Mouse (Mus musculus): ENCODE measurements around the gene Esr1. TPM values are rescaled to one million over a fixed set of nuclear protein-coding genes. Genes with fewer than 3 reads are reported as not detected.

Esr1 gene
- polyA plus RNA-seq, 1 experiment from 2014 or later = 0.05 TPM

DNA sequence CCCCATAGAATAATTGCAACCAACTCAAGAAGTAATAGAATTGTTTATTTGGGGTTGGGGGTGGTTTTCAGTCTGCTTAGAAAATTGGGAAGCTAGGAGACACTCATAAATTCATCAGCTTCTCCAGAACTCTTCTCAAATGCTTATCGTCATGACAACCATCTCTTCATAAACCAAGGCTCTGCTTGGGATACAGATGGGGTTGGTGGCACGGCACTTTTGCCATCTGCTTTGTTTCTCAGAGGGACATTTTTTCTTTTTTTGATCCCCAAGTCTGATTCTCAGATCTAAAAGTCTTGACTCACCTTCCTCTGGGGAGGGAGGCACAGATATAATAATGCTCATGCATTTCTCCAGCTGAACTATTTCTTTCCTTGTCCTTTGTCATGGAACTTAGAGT is 313.0 kb downstream of the Esr1 start:
- no peaks in the 10 kb centered on the region for H3K36me3 ChIP-seq (ENCODE audit: control insufficient read depth, insufficient read depth, low read length)
- no peaks in the 10 kb centered on the region for H3K9me3 ChIP-seq (ENCODE audit: control insufficient read depth, low read length)
- WGBS = 89% methylated on average over 2 of the region's 2 CpGs
- H3K27ac ChIP-seq (ENCODE audit: low read depth, low read length) = no peak overlapping the region
- DNase-seq (ENCODE audit: low spot score) (no peak), ATAC-seq (replicated peaks; ENCODE audit: low FRiP score) (no peak)
- no peaks in the 10 kb centered on the region for H3K27me3 ChIP-seq (replicated peaks; ENCODE audit: control insufficient read depth, insufficient read depth, low read length)
- no peak overlapping the region for H3K4me3 ChIP-seq (ENCODE audit: low read depth, low read length)
- no peaks in the 10 kb centered on the region for H3K4me1 ChIP-seq (replicated peaks; ENCODE audit: control insufficient read depth, insufficient read depth, low read length)
- no peak overlapping the region for H3K9ac ChIP-seq (ENCODE audit: low read depth, low read length)
- no peak overlapping the region for H3K4me2 ChIP-seq

- no peak overlapping the region for H3K4me3 ChIP-seq (ENCODE audit: low read depth, low read length)
These were observed 331.8 kb downstream of the Esr1 start for GRCm38 (mm10) chr10:4943148-4943547.

GRCm38 (mm10) chr10:4944725-4945124 is 333.3 kb downstream of the Esr1 start:
- H3K27me3 ChIP-seq (replicated peaks; ENCODE audit: control insufficient read depth, insufficient read depth, low read length) = no peaks in the 10 kb centered on the region
- H3K27ac ChIP-seq (ENCODE audit: low read depth, low read length) = no peak overlapping the region
- no peaks in the 10 kb centered on the region for H3K4me1 ChIP-seq (replicated peaks; ENCODE audit: control insufficient read depth, insufficient read depth, low read length)
- no peaks in the 10 kb centered on the region for H3K9me3 ChIP-seq (ENCODE audit: control insufficient read depth, low read length)
- H3K4me2 ChIP-seq = no peak overlapping the region
- H3K9ac ChIP-seq (ENCODE audit: low read depth, low read length) = no peak overlapping the region
- no peak overlapping the region for H3K4me3 ChIP-seq (ENCODE audit: low read depth, low read length)
- ATAC-seq (replicated peaks; ENCODE audit: low FRiP score) = no peak
- 66% methylated on average over 2 of the region's 2 CpGs for WGBS
- DNase-seq (ENCODE audit: low spot score) = no peak
- H3K36me3 ChIP-seq (ENCODE audit: control insufficient read depth, insufficient read depth, low read length) = no peaks in the 10 kb centered on the region

More at GRCm38 (mm10) chr10:4943148-4943547, 331.8 kb downstream of the Esr1 start:
- DNase-seq (ENCODE audit: low spot score) (no peak), ATAC-seq (replicated peaks; ENCODE audit: low FRiP score) (no peak)
- H3K4me2 ChIP-seq = no peak overlapping the region
- no peak overlapping the region for H3K27ac ChIP-seq (ENCODE audit: low read depth, low read length)
- H3K4me1 ChIP-seq (replicated peaks; ENCODE audit: control insufficient read depth, insufficient read depth, low read length) = no peaks in the 10 kb centered on the region
- WGBS = 74% methylated on average over 5 of the region's 5 CpGs
- H3K36me3 ChIP-seq (ENCODE audit: control insufficient read depth, insufficient read depth, low read length) = no peaks in the 10 kb centered on the region
- H3K9me3 ChIP-seq (ENCODE audit: control insufficient read depth, low read length) = no peaks in the 10 kb centered on the region
- H3K9ac ChIP-seq (ENCODE audit: low read depth, low read length) = no peak overlapping the region
- no peaks in the 10 kb centered on the region for H3K27me3 ChIP-seq (replicated peaks; ENCODE audit: control insufficient read depth, insufficient read depth, low read length)

GRCm38 (mm10) chr10:4965768-4966167 is 354.4 kb downstream of the Esr1 start:
- ATAC-seq (replicated peaks; ENCODE audit: low FRiP score) (no peak), DNase-seq (ENCODE audit: low spot score) (no peak)
- Histone ChIP-seq H3K4me2 (no peak overlapping the region), H3K9ac (ENCODE audit: low read depth, low read length) (no peak overlapping the region), H3K36me3 (ENCODE audit: control insufficient read depth, insufficient read depth, low read length) (no peaks in the 10 kb centered on the region), H3K27me3 (replicated peaks; ENCODE audit: control insufficient read depth, insufficient read depth, low read length) (no peaks in the 10 kb centered on the region), H3K4me3 (ENCODE audit: low read depth, low read length) (no peak overlapping the region), H3K9me3 (ENCODE audit: control insufficient read depth, low read length) (no peaks in the 10 kb centered on the region), H3K27ac (ENCODE audit: low read depth, low read length) (no peak overlapping the region), H3K4me1 (replicated peaks; ENCODE audit: control insufficient read depth, insufficient read depth, low read length) (no peaks in the 10 kb centered on the region)
- 35% methylated on average over 1 of the region's 1 CpGs for WGBS

DNA sequence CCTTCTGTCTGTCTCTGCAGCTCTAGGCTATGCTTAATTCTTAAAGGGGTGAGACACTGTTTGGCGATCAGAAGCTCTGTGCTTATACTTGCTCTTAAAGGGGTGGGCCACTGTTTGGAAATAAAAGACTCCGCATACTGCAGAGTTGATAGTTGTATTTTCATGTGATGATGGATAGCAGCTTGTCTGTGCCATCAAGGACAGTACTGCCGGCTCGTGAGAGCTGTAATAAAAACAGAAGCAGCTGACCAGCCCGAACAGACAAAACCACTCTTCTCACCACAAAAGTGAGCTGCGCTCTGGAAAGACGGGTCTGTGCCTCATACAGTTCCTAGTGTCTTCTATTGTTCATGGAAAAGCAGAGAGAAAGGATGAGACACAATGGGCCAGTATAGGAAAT is 359.8 kb downstream of the Esr1 start:
- H3K9ac ChIP-seq (ENCODE audit: low read depth, low read length) = no peak overlapping the region
- no peak overlapping the region for H3K27ac ChIP-seq (ENCODE audit: low read depth, low read length)
- no peak overlapping the region for H3K4me3 ChIP-seq (ENCODE audit: low read depth, low read length)
- WGBS = 82% methylated on average over 7 of the region's 7 CpGs
- H3K9me3 ChIP-seq (ENCODE audit: control insufficient read depth, low read length) = no peaks in the 10 kb centered on the region
- H3K4me1 ChIP-seq (replicated peaks; ENCODE audit: control insufficient read depth, insufficient read depth, low read length) = no peaks in the 10 kb centered on the region
- H3K4me2 ChIP-seq = no peak overlapping the region
- H3K36me3 ChIP-seq (ENCODE audit: control insufficient read depth, insufficient read depth, low read length) = no peaks in the 10 kb centered on the region
- no peak for DNase-seq (ENCODE audit: low spot score)
- H3K27me3 ChIP-seq (replicated peaks; ENCODE audit: control insufficient read depth, insufficient read depth, low read length) = no peaks in the 10 kb centered on the region
- ATAC-seq (replicated peaks; ENCODE audit: low FRiP score) = no peak

DNA sequence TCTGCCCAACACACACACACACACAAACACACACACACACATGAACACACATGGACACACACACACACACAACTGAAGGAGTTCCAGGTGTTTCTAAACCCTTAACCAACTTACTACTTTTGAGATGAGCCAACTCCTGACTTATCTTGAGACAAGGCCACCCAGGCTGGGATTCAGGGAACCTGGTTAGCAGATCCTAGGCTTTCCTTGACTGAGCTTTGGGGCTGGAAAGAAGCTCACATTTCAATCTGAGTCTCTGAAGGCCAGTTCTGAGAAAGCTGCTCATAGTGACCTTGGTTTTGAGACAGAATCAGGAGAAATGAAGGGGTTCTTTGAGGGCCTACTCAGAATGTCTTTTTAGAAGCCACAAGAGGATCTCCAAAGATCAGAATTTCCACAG is 360.2 kb downstream of the Esr1 start:
- H3K36me3 ChIP-seq (ENCODE audit: control insufficient read depth, insufficient read depth, low read length) = no peaks in the 10 kb centered on the region
- no peak overlapping the region for H3K4me2 ChIP-seq
- ATAC-seq (replicated peaks; ENCODE audit: low FRiP score) = no peak
- H3K9ac ChIP-seq (ENCODE audit: low read depth, low read length) = no peak overlapping the region
- no peaks in the 10 kb centered on the region for H3K9me3 ChIP-seq (ENCODE audit: control insufficient read depth, low read length)
- no peaks in the 10 kb centered on the region for H3K4me1 ChIP-seq (replicated peaks; ENCODE audit: control insufficient read depth, insufficient read depth, low read length)
- H3K4me3 ChIP-seq (ENCODE audit: low read depth, low read length) = no peak overlapping the region
- H3K27ac ChIP-seq (ENCODE audit: low read depth, low read length) = no peak overlapping the region
- no peak for DNase-seq (ENCODE audit: low spot score)
- no peaks in the 10 kb centered on the region for H3K27me3 ChIP-seq (replicated peaks; ENCODE audit: control insufficient read depth, insufficient read depth, low read length)

DNA sequence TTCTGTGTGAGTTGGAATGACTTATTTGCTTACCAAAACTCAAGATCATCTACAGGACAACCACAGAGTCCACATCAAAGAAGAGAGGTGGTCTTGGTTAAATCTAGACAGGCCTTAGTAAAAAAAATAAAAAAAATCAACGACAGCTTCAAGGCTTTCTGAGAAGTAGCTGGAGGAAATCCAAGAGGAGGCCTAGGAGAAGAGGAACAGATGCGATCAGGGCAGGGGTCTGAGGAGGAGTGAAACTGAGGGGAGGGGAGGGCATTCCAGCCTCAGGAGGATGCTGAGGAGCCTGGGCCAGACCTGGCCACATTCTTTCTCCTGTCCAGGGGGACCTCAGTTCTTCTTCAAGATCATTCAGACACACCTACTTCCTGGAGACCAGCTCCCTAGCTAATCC is 360.6 kb downstream of the Esr1 start:
- Histone ChIP-seq H3K27me3 (replicated peaks; ENCODE audit: control insufficient read depth, insufficient read depth, low read length) (no peaks in the 10 kb centered on the region), H3K27ac (ENCODE audit: low read depth, low read length) (no peak overlapping the region), H3K4me2 (no peak overlapping the region), H3K9ac (ENCODE audit: low read depth, low read length) (no peak overlapping the region), H3K4me3 (ENCODE audit: low read depth, low read length) (no peak overlapping the region), H3K9me3 (ENCODE audit: control insufficient read depth, low read length) (no peaks in the 10 kb centered on the region), H3K4me1 (replicated peaks; ENCODE audit: control insufficient read depth, insufficient read depth, low read length) (no peaks in the 10 kb centered on the region), H3K36me3 (ENCODE audit: control insufficient read depth, insufficient read depth, low read length) (no peaks in the 10 kb centered on the region)
- ATAC-seq (replicated peaks; ENCODE audit: low FRiP score) = no peak
- 77% methylated on average over 2 of the region's 2 CpGs for WGBS
- no peak for DNase-seq (ENCODE audit: low spot score)

DNA sequence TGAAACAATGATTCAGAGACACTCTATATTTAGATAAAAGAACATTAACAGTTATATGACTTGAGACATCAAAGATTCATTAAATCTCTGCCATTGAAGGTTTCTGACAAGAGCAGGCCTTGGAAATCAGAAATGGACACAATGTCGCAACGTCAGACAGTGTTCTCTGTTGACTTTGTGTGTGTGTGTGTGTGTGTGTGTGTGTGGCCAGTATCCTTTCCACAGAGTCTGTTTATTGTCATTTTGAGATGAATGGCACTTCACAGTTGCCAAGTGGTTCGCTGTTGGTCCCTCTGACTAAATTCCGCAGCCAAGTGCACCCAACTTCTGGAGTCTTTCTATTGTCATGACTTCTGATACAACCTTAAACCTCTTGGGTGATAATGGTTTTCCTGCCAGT is 362.9 kb downstream of the Esr1 start:
- H3K27ac ChIP-seq (ENCODE audit: low read depth, low read length) = no peak overlapping the region
- H3K9ac ChIP-seq (ENCODE audit: low read depth, low read length) = no peak overlapping the region
- H3K36me3 ChIP-seq (ENCODE audit: control insufficient read depth, insufficient read depth, low read length) = no peaks in the 10 kb centered on the region
- DNase-seq (ENCODE audit: low spot score) (no peak), ATAC-seq (replicated peaks; ENCODE audit: low FRiP score) (no peak)
- H3K27me3 ChIP-seq (replicated peaks; ENCODE audit: control insufficient read depth, insufficient read depth, low read length) = no peaks in the 10 kb centered on the region
- H3K4me3 ChIP-seq (ENCODE audit: low read depth, low read length) = no peak overlapping the region
- no peaks in the 10 kb centered on the region for H3K4me1 ChIP-seq (replicated peaks; ENCODE audit: control insufficient read depth, insufficient read depth, low read length)
- 88% methylated on average over 4 of the region's 4 CpGs for WGBS
- no peak overlapping the region for H3K4me2 ChIP-seq
- H3K9me3 ChIP-seq (ENCODE audit: control insufficient read depth, low read length) = no peaks in the 10 kb centered on the region

DNA sequence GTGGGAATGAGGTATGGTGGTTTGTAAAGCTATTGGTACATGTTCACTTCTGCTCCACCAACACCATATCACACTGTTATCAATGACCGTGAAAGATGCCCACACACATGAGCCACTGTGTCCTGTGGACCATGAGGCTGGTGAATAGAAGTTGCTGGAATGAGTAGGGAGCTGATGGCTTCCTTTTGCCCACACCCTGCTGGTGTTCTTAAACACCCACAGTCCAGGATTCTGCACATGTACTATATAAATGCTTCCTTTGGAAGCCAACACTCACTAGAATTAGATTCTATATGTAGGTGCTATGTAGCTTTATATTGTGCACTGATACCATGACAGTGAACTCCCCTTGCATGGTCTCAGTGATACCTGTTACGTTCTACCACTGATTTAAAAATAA is 365.2 kb downstream of the Esr1 start:
- no peaks in the 10 kb centered on the region for H3K4me1 ChIP-seq (replicated peaks; ENCODE audit: control insufficient read depth, insufficient read depth, low read length)
- DNase-seq (ENCODE audit: low spot score) = no peak

More for the DNA sequence above, 365.2 kb downstream of the Esr1 start:
- WGBS = 77% methylated on average over 2 of the region's 2 CpGs
- Histone ChIP-seq H3K36me3 (ENCODE audit: control insufficient read depth, insufficient read depth, low read length) (no peaks in the 10 kb centered on the region), H3K9ac (ENCODE audit: low read depth, low read length) (no peak overlapping the region), H3K27ac (ENCODE audit: low read depth, low read length) (no peak overlapping the region), H3K27me3 (replicated peaks; ENCODE audit: control insufficient read depth, insufficient read depth, low read length) (no peaks in the 10 kb centered on the region), H3K4me3 (ENCODE audit: low read depth, low read length) (no peak overlapping the region), H3K4me2 (no peak overlapping the region), H3K9me3 (ENCODE audit: control insufficient read depth, low read length) (no peaks in the 10 kb centered on the region)
- ATAC-seq (replicated peaks; ENCODE audit: low FRiP score) = no peak

All from liver, embryonic 11.5 days (tissue).